Mouse (Mus musculus) thymus, adult 2 months (tissue): Measurements from ENCODE around the gene Elavl4.

Experiments used
- CTCF ChIP-seq: fragments of 200-500 bp; IDR thresholded peaks from 2 replicates; pipeline ENCODE4 v1.5.1; 2012; ENCODE audit warnings: mild to moderate bottlenecking, control low read depth, low read length, moderate library complexity, borderline replicate concordance; ENCODE audit not compliant: control insufficient read depth, poor library complexity, insufficient read depth; ENCODE audit errors: extremely low read depth
- POLR2A ChIP-seq: fragments of 200-500 bp; IDR thresholded peaks from 2 replicates; pipeline ENCODE4 v1.6.1; 2012; ENCODE audit warnings: mild to moderate bottlenecking, low read length, control low read depth, moderate library complexity; ENCODE audit not compliant: control insufficient read depth, poor library complexity, insufficient read depth; ENCODE audit errors: extremely low read depth

- TF ChIP-seq CTCF: no peak
- no peak for TF ChIP-seq POLR2A
Measured at GRCm38 (mm10) chr4:110199897-110200296, 151.8 kb downstream of the Elavl4 start.
